Mouse (Mus musculus) kidney, embryonic 15.5 days (tissue): ENCODE data around the gene Bax. TPM values are rescaled to one million over a fixed set of nuclear protein-coding genes. Genes with fewer than 3 reads are reported as not detected.

Source experiments
- ATAC-seq: fragments of 200-750 bp; cut with Nextera tagmentation; replicated peaks from 2 replicates; pipeline ENCODE4 v1.8.0; 2017; ENCODE audit warnings: moderate TSS enrichment; ENCODE audit not compliant: low FRiP score
- H3K27ac ChIP-seq: fragments of 300-500 bp; sonication (generic); 2 replicates; pipeline ENCODE4 v1.5.1; 2015; ENCODE audit warnings: mild to moderate bottlenecking, inconsistent platforms
- H3K27me3 ChIP-seq: fragments of 300-500 bp; sonication (generic); 2 replicates; pipeline ENCODE4 v1.6.1; 2015; ENCODE audit warnings: inconsistent platforms
- H3K36me3 ChIP-seq: fragments of 300-500 bp; sonication (generic); 2 replicates; pipeline ENCODE4 v1.6.1; 2015; ENCODE audit warnings: inconsistent platforms
- H3K4me1 ChIP-seq: fragments of 300-500 bp; sonication (generic); 2 replicates; pipeline ENCODE4 v1.6.1; 2015; ENCODE audit warnings: inconsistent platforms
- H3K4me2 ChIP-seq: fragments of 300-500 bp; sonication (generic); 2 replicates; pipeline ENCODE4 v1.6.1; 2015; ENCODE audit warnings: moderate library complexity, mild to moderate bottlenecking, inconsistent platforms
- H3K4me3 ChIP-seq: fragments of 300-500 bp; sonication (generic); replicated peaks from 2 replicates; pipeline ENCODE4 v1.5.1; 2015; ENCODE audit warnings: mild to moderate bottlenecking, inconsistent platforms
- H3K9ac ChIP-seq: fragments of 300-500 bp; sonication (generic); 2 replicates; pipeline ENCODE4 v1.6.1; 2015; ENCODE audit warnings: mild to moderate bottlenecking, inconsistent platforms
- H3K9me3 ChIP-seq: fragments of 300-500 bp; sonication (generic); replicated peaks from 2 replicates; pipeline ENCODE4 v1.6.1; 2016; ENCODE audit warnings: inconsistent platforms
- WGBS: fragments of 180-500 bp; shearing (Covaris S2); methylation state at CpG from one replicate; pipeline ENCODE4 v1.1.7; 2015; ENCODE audit warnings: mixed read lengths; 5-methylcytosine and 5-hydroxymethylcytosine counted together
- polyA plus RNA-seq: library from polyadenylated mRNA; unstranded; fragments of >200 nt; fragmentation: Nextera tagmentation; extraction: Ambion mirVana; gene quantifications from 2 replicates; pipeline ENCODE4 v1.2.1, GENCODE M21; 2015

Bax gene
- polyA plus RNA-seq: 184 and 195 TPM in 2 replicates

GRCm38 (mm10) chr7:45466283-45467089, at the start of gene Bax:
Gene Bax, minus strand, starts transcription at chr7:45466898.
- peaks cover 40% of the 10 kb centered on the region for H3K36me3 ChIP-seq
- peak within 1 kb of the TSS; percentile 87 for H3K4me2 ChIP-seq
- peak within 1 kb of the TSS; percentile 85 for H3K9ac ChIP-seq
- peak within 1 kb of the TSS; percentile 96 for H3K4me3 ChIP-seq
- WGBS: under 1% methylated on average over 57 of the region's 58 CpGs
- no peaks in the 10 kb centered on the region for H3K27me3 ChIP-seq
- H3K9me3 ChIP-seq: no peaks in the 10 kb centered on the region
- peak; percentile 79 for ATAC-seq
- H3K4me1 ChIP-seq: peaks cover 27% of the 10 kb centered on the region
- H3K27ac ChIP-seq: peak within 1 kb of the TSS; percentile 81

DNA sequence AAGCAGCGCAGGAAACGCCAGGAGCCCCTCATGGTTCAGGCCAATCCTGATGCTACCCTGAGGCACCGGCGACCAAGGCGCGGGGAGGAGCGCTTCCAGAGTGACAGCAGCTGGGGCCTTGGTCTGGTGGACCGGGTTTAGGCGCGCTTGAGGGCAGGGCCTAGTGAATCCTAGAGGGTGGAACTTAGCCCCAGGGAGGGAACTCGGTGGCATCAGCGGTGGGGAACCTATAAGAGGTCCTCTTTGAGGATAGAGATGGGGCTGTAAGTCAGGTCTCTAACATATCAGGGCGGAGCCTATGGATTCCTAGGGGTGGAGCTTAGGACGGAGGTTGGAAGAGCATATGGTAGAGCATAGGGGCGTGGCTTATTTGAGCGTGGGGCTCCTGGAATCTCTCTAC, 48.7 kb upstream of the Bax start:
- Histone ChIP-seq H3K4me3 (0 out of 2 replicates have a peak overlapping the region, but pooled peaks have one; percentile 6), H3K4me2 (peak overlapping the region; percentile 41), H3K9ac (no peak overlapping the region), H3K27me3 (no peaks in the 10 kb centered on the region), H3K9me3 (no peaks in the 10 kb centered on the region), H3K36me3 (no peaks in the 10 kb centered on the region), H3K4me1 (peaks cover 20% of the 10 kb centered on the region), H3K27ac (peak overlapping the region; percentile 48)
- 18% methylated on average over 16 of the region's 16 CpGs for WGBS
- peak; percentile 69 for ATAC-seq

- Histone ChIP-seq H3K9ac (no peak overlapping the region), H3K27me3 (no peaks in the 10 kb centered on the region), H3K9me3 (no peaks in the 10 kb centered on the region), H3K36me3 (no peaks in the 10 kb centered on the region), H3K4me2 (no peak overlapping the region), H3K27ac (no peak overlapping the region), H3K4me3 (no peak overlapping the region), H3K4me1 (peaks cover 19% of the 10 kb centered on the region)
- no peak for ATAC-seq
- WGBS: 87% methylated on average over 7 of the region's 7 CpGs
Observed at GRCm38 (mm10) chr7:45514411-45514810, 47.7 kb upstream of the Bax start.

GRCm38 (mm10) chr7:45509912-45510787, 43.5 kb upstream of the Bax start, which contains the start of gene Nucb1:
Gene Nucb1, minus strand, starts transcription at chr7:45510406.
- Histone ChIP-seq H3K27me3 (no peaks in the 10 kb centered on the region), H3K36me3 (peaks cover 28% of the 10 kb centered on the region), H3K4me2 (peak within 1 kb of the TSS; percentile 94), H3K9ac (peak within 1 kb of the TSS; percentile 78), H3K4me3 (peak within 1 kb of the TSS; percentile 68), H3K9me3 (no peaks in the 10 kb centered on the region), H3K27ac (peak within 1 kb of the TSS; percentile 98), H3K4me1 (peaks cover 29% of the 10 kb centered on the region)
- ATAC-seq: peak; percentile 91
- under 1% methylated on average over 44 of the region's 44 CpGs for WGBS

DNA sequence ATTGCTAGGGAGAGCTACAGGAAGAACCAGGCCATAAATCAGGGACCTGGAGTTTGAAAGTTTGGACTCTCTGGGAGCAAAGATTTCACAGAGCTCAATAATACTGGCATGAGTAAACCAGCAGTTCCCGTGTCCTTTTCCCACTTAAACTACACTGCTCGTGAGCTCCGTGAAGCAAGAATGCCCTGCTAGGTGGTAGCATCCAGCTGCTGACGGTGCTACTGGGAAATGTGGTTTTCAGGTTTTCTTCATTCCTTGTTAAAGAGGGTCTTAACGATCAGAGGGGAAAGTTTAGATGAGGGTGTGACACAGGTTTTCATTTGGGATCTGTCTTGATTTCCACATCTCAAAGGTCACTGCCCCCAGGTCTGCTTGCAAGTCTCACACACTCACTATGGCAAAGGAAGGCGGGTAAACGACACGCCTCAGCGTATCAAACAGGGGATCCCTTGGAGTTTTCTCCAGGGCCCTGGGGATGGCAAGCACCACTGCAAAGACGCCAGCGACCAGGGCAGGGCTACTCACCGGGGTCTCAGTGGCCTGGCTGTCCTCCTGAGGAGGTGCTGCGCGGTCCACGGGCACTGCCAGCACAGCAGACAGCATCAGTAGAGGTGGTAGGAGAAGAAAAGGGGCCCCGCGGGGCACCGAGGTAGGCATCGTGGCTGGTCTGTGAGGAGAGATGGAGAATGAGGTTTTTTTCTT, 42.6 kb upstream of the Bax start:
- peak overlapping the region; percentile 94 for H3K4me2 ChIP-seq
- H3K27ac ChIP-seq: peak overlapping the region; percentile 98
- H3K9ac ChIP-seq: peak overlapping the region; percentile 78
- no peaks in the 10 kb centered on the region for H3K27me3 ChIP-seq
- peaks cover 25% of the 10 kb centered on the region for H3K4me1 ChIP-seq
- H3K36me3 ChIP-seq: peaks cover 34% of the 10 kb centered on the region
- ATAC-seq: peak; percentile 13; the same call in 1 of the 2 replicates
- WGBS: 21% methylated on average over 19 of the region's 19 CpGs
- H3K9me3 ChIP-seq: no peaks in the 10 kb centered on the region
- H3K4me3 ChIP-seq: peak overlapping the region; percentile 68

DNA sequence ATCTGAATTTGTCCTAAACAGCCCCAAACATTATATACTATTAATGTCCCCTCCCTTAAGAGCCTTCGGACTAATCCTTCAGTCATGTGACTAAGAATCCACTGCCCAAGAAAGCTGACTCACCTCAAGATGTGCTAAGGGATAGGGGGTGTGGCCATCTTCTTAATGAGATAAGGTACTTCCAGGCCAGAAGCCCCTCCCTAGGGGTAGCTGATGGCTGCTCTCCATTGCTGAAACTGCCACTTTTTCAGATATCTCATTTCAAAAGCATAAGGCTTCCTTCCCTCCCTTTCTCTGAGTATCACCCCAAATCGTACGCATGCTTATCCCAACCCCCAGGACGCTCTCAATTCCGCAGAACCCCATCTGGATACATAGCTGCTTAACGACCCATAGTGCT, 41.9 kb upstream of the Bax start:
- 49% methylated on average over 6 of the region's 6 CpGs for WGBS
- Histone ChIP-seq H3K9ac (0 out of 2 replicates have a peak overlapping the region, but pooled peaks have one; percentile 78), H3K27ac (peak overlapping the region; percentile 98; the same call in 1 of the 2 replicates), H3K27me3 (no peaks in the 10 kb centered on the region), H3K4me2 (peak overlapping the region; percentile 94), H3K36me3 (peaks cover 38% of the 10 kb centered on the region), H3K4me3 (peak overlapping the region; percentile 68), H3K9me3 (no peaks in the 10 kb centered on the region), H3K4me1 (peaks cover 25% of the 10 kb centered on the region)
- no peak for ATAC-seq

DNA sequence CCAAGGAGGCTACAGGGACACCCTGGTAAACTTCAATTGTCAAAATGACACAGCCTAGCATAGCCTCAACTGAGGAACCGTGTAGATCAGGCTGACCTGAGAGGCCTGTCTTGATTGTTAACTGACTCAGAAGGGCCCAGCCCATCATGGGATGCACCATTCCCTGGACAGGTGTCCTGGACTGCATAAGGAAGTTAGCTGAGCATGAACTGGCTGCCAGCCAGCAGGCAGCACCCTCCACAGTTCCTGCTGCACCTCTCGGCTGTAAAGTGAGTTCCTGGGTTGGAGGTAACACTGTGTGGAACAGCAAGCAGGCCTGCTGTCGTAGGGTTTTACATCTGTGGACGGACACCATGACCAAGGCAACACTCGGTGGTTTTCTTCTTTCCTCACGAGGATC, 40.9 kb upstream of the Bax start:
- peaks cover 46% of the 10 kb centered on the region for H3K36me3 ChIP-seq
- H3K9me3 ChIP-seq: no peaks in the 10 kb centered on the region
- ATAC-seq: no peak
- H3K27ac ChIP-seq: no peak overlapping the region
- no peak overlapping the region for H3K9ac ChIP-seq
- WGBS: 79% methylated on average over 6 of the region's 6 CpGs
- H3K4me1 ChIP-seq: peaks cover 25% of the 10 kb centered on the region
- H3K4me3 ChIP-seq: no peak overlapping the region
- H3K4me2 ChIP-seq: no peak overlapping the region
- no peaks in the 10 kb centered on the region for H3K27me3 ChIP-seq

- ATAC-seq: no peak
- Histone ChIP-seq H3K27me3 (no peaks in the 10 kb centered on the region), H3K4me1 (no peaks in the 10 kb centered on the region), H3K36me3 (peaks cover 97% of the 10 kb centered on the region), H3K9ac (no peak overlapping the region), H3K9me3 (no peaks in the 10 kb centered on the region), H3K4me3 (no peak overlapping the region), H3K4me2 (no peak overlapping the region), H3K27ac (no peak overlapping the region)
- WGBS: 97% methylated on average over 6 of the region's 6 CpGs
Observed at GRCm38 (mm10) chr7:45498427-45498826, 31.7 kb upstream of the Bax start.

GRCm38 (mm10) chr7:45494548-45494947, 27.9 kb upstream of the Bax start:
- Histone ChIP-seq H3K4me2 (no peak overlapping the region), H3K9me3 (no peaks in the 10 kb centered on the region), H3K27ac (no peak overlapping the region), H3K9ac (no peak overlapping the region), H3K27me3 (no peaks in the 10 kb centered on the region), H3K36me3 (peaks cover 75% of the 10 kb centered on the region), H3K4me1 (peaks cover 15% of the 10 kb centered on the region), H3K4me3 (no peak overlapping the region)
- ATAC-seq: no peak
- WGBS: 86% methylated on average over 9 of the region's 9 CpGs

DNA sequence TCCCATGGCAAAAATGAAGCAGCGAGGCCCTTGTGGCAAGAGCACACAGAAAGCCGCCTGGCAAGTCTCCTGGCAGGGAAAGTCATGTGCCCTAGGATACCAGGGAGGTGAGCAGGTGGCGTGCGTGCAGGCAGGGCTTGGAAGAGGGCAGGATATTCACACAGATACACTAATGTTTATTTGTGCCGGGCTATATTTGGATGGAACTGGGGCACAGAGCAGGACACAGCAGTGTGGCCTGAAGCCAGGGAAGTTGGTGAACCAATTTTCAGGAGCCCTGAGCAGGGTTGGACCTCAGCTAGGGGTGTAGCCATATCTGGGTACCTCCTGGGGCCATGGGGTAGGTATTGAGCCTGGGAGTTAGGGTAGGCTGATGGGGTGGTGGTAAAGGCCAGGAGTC, 26.3 kb upstream of the Bax start:
- Histone ChIP-seq H3K4me2 (no peak overlapping the region), H3K36me3 (peaks cover 59% of the 10 kb centered on the region), H3K9me3 (no peaks in the 10 kb centered on the region), H3K27ac (no peak overlapping the region), H3K4me1 (peaks cover 28% of the 10 kb centered on the region), H3K9ac (no peak overlapping the region), H3K27me3 (no peaks in the 10 kb centered on the region), H3K4me3 (no peak overlapping the region)
- ATAC-seq: no peak
- 92% methylated on average over 5 of the region's 5 CpGs for WGBS

DNA sequence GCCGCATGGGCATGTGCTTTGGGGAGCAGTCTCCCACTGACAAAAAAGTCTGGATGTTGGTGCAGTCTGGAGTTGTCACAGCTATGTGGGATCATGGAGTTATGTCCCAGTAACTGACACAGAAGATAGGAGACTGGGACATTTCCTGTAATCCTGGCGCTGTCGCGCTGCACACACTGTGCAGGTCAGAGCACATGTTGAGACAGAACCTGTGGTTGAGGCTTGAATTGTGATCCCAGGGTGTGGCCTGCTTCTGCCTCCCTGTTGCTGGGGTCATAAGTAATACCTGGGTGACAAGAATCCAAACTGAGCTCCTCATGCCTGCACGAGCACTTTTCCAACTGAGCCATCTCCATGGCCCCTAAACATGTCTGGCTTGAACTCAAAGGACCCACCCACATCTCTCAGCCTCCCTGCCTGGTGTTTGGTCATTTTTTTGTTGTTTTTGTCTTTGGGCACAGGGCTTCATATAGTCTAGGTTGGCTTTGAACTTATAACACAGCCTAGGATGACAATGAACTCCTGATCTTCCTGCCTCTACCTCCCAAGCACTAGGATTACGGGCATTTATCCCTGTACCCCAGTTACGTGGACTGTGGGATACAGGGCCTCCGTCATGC, 25.6 kb upstream of the Bax start:
- H3K36me3 ChIP-seq: peaks cover 53% of the 10 kb centered on the region
- 95% methylated on average over 8 of the region's 8 CpGs for WGBS
- no peak overlapping the region for H3K27ac ChIP-seq
- peaks cover 34% of the 10 kb centered on the region for H3K4me1 ChIP-seq
- no peak overlapping the region for H3K4me2 ChIP-seq
- no peaks in the 10 kb centered on the region for H3K9me3 ChIP-seq
- no peaks in the 10 kb centered on the region for H3K27me3 ChIP-seq
- H3K4me3 ChIP-seq: no peak overlapping the region
- no peak for ATAC-seq
- no peak overlapping the region for H3K9ac ChIP-seq
